Mouse (Mus musculus): ENCODE results near the gene Adgrg5.

GRCm38 (mm10) chr8:94908847-94909246, 14.6 kb upstream of the Adgrg5 start:
- TF ChIP-seq USF1 (IDR thresholded peaks at IDR 0.05; ENCODE audit: low read depth) (no peak), POLR2A (IDR thresholded peaks at IDR 0.05; ENCODE audit: insufficient read length, low read depth) (no peak), E2F4 (IDR thresholded peaks at IDR 0.05; ENCODE audit: insufficient read depth) (no peak), MAX (IDR thresholded peaks at IDR 0.05; ENCODE audit: low read depth) (no peak), CEBPB (IDR thresholded peaks at IDR 0.05; ENCODE audit: insufficient read depth, poor library complexity, severe bottlenecking) (no peak), MYOG (IDR thresholded peaks at IDR 0.05; ENCODE audit: control insufficient read depth in 1 of 3, insufficient read depth in 1 of 3, insufficient read length in 2 of 3, low read depth in 2 of 3) (no peak), POLR2AphosphoS2 (IDR thresholded peaks at IDR 0.05; ENCODE audit: insufficient read length, low read depth) (no peak), TCF3 (IDR thresholded peaks at IDR 0.05; ENCODE audit: insufficient read length, low read depth) (no peak), MYOD1 (IDR thresholded peaks at IDR 0.05; ENCODE audit: control insufficient read depth in 1 of 3, insufficient read length in 2 of 3, low read depth in 2 of 3) (no peak), TCF12 (IDR thresholded peaks at IDR 0.05; ENCODE audit: insufficient read depth, poor library complexity, severe bottlenecking) (no peak), REST (IDR thresholded peaks at IDR 0.05; ENCODE audit: insufficient read depth, insufficient read length) (no peak)
